Comparison of ENCODE assay signal across 8 mouse cellular contexts in the genomic region with DNA sequence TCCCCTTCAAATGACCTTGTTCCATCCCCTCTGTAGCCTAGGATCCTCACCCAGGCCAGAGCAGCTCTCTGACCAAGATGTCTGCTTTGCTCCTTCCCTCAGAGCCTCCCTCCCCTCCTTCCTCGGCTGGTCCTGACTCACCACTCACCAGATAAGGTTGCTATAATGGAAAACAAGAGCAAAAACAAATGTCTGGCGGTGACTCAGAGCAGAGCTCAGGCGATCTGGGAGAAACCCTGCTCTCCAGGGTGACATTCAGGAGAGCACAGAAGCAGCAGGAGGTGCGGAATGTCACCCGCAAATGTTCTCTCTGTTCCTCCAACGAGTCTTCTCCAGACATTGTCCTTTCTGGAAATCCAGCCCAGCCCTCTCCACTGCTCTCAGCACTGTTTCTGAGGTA. TPM values are rescaled to one million over a fixed set of nuclear protein-coding genes. Genes with fewer than 3 reads are reported as not detected.
DNase-seq lines count a peak whose midpoint lies in the region; ATAC-seq and TF ChIP-seq lines count a peak whose summit lies in the region.

No protein-coding gene starts in this region.

- WGBS in liver, embryonic 12.5 days (ENCODE audit: insufficient replicate concordance), result 25% methylated on average over 6 of the region's 6 CpGs
- WGBS in cerebellum, adult 2 months, result 60% methylated on average over 6 of the region's 6 CpGs

- H3K9ac ChIP-seq in liver, embryonic 12.5 days, result no peak overlapping the region

- H3K4me3 ChIP-seq in liver, embryonic 12.5 days, result no peak overlapping the region
- H3K4me3 ChIP-seq in cerebellum, adult 2 months (replicated peaks; ENCODE audit: insufficient read depth, low read depth, low read length), result no peak overlapping the region

- peaks cover 31% of the 10 kb centered on the region; the same call in 1 of the 2 replicates for H3K27me3 ChIP-seq in liver, embryonic 12.5 days (replicated peaks)
- no peaks in the 10 kb centered on the region for H3K27me3 ChIP-seq in cerebellum, adult 2 months (ENCODE audit: control insufficient read depth, insufficient read depth, low read length)

- no peak for TF ChIP-seq POLR2A in cerebellum, adult 2 months (IDR thresholded peaks at IDR 0.05; ENCODE audit: borderline replicate concordance, insufficient read depth, low read length)

- peak; percentile 58 for ATAC-seq in erythroblast, adult 5-6 weeks (replicated peaks; ENCODE audit: low FRiP score, poor library complexity, severe bottlenecking)
- peak; percentile 50 for ATAC-seq in liver, embryonic 12.5 days

- H3K4me2 ChIP-seq in liver, embryonic 12.5 days, result no peak overlapping the region

- H3K9me3 ChIP-seq in liver, embryonic 12.5 days (replicated peaks), result no peaks in the 10 kb centered on the region

- peaks cover 8% of the 10 kb centered on the region; the same call in 1 of the 2 replicates for H3K4me1 ChIP-seq in liver, embryonic 12.5 days
- H3K4me1 ChIP-seq in cerebellum, adult 2 months (ENCODE audit: control insufficient read depth, insufficient read depth, low read length), result no peaks in the 10 kb centered on the region

- DNase-seq in frontal cortex, postnatal 36 days (ENCODE audit: low spot score in 2 of 2), result peak; percentile 9 to 16
- no peak for DNase-seq in frontal cortex, postnatal 25 days (ENCODE audit: low spot score in 2 of 2)
- DNase-seq in 3134 (ENCODE audit: extremely low read depth, insufficient read length, low spot score), result peak; percentile 72
- DNase-seq in thymus, postnatal 0 days (ENCODE audit: low spot score), result no peak
- DNase-seq in cerebellum, postnatal 25 days, result no peak
- DNase-seq in cerebellum, adult 2 months, result no peak

- H3K27ac ChIP-seq in liver, embryonic 12.5 days, result peak overlapping the region; percentile 17; the same call in 1 of the 2 replicates
- no peak overlapping the region for H3K27ac ChIP-seq in cerebellum, adult 2 months (ENCODE audit: insufficient read depth, low read length)

- H3K36me3 ChIP-seq in liver, embryonic 12.5 days, result no peaks in the 10 kb centered on the region

- no peak for TF ChIP-seq CTCF in cerebellum, adult 2 months (IDR thresholded peaks at IDR 0.05; ENCODE audit: borderline replicate concordance, insufficient read depth, low read depth, low read length)

RNA-seq across cellular contexts. Expression of gene Stk24, which starts 56.0 kb away (rescaled TPM):
- total RNA-seq in erythroblast, adult 5-6 weeks (2015; ENCODE audit: low replicate concordance), result 49.7 and 52.8 TPM in 2 replicates
- total RNA-seq in erythroblast, adult 5-6 weeks (2017; ENCODE audit: low replicate concordance), result 41.9 and 53.8 TPM in 2 replicates
- polyA plus RNA-seq in liver, embryonic 12.5 days (2016; fragmentation: Nextera tagmentation; extraction: Ambion mirVana), result 56.8 and 62.0 TPM in 2 replicates
- 54.1 and 57.7 TPM in 2 replicates for polyA plus RNA-seq in thymus, postnatal 0 days (2015; fragmentation: Nextera tagmentation; extraction: Ambion mirVana)
- 31.1 and 37.2 TPM in 2 replicates for polyA plus RNA-seq in cerebellum, adult 2 months (2012; rRNA removed)

Comparison
In these comparisons a context has a peak if more than half of its experiments do, and no peak if none do; other contexts are left out.
1. DNase-seq: peak in frontal cortex, postnatal 36 days (2 of 2) and 3134 (single experiment); none in frontal cortex, postnatal 25 days (0 of 2), thymus, postnatal 0 days (single experiment), cerebellum, postnatal 25 days (0 of 2) and cerebellum, adult 2 months (0 of 2).